Mouse (Mus musculus): Measurements from ENCODE around the gene Cggbp1. TPM values are rescaled to one million over a fixed set of nuclear protein-coding genes. Genes with fewer than 3 reads are reported as not detected.

The Cggbp1 gene
- polyA plus RNA-seq, 1 experiment from 2014 or later, result 73.4 TPM

GRCm38 (mm10) chr16:64889496-64889895, 37.7 kb downstream of the Cggbp1 start:
- Histone ChIP-seq H3K9me3 (replicated peaks; ENCODE audit: control insufficient read depth, low read length, poor library complexity, severe bottlenecking) (no peaks in the 10 kb centered on the region), H3K27ac (ENCODE audit: low read length) (no peak overlapping the region), H3K4me1 (ENCODE audit: control insufficient read depth, insufficient read depth, low read length) (no peaks in the 10 kb centered on the region), H3K27me3 (ENCODE audit: control insufficient read depth, insufficient read depth, low read depth, low read length) (no peaks in the 10 kb centered on the region), H3K36me3 (ENCODE audit: control insufficient read depth, insufficient read depth, low read length) (no peaks in the 10 kb centered on the region), H3K4me2 (ENCODE audit: low read length) (no peak overlapping the region), H3K4me3 (ENCODE audit: low read depth, low read length) (no peak overlapping the region), H3K9ac (ENCODE audit: low read depth, low read length) (no peak overlapping the region)
- no peak for ATAC-seq
- WGBS, result 93% methylated on average over 3 of the region's 3 CpGs

DNA sequence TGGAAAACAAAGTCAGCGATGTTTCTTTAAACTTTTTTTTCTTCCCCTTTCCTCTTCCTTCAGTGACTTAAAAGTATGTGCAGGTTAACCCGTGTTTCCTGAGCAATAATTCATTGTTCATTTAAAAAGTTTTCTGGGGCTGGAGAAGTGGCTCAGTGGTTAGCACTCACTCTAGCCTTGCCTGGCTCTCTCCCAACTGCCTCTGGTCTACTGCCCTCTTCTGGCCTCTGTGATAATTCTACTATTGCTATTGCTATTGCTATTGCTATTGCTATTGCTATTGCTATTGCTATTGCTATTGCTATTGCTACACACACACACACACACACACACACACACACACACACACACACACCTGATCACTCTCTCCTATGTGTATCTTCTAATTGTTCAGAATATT, 47.3 kb downstream of the Cggbp1 start:
- ATAC-seq, result no peak
- H3K27ac ChIP-seq (ENCODE audit: low read length), result no peak overlapping the region

GRCm38 (mm10) chr16:64903328-64903727, 51.5 kb downstream of the Cggbp1 start:
- 63% methylated on average over 2 of the region's 2 CpGs for WGBS
- no peaks in the 10 kb centered on the region for H3K4me1 ChIP-seq (ENCODE audit: control insufficient read depth, insufficient read depth, low read length)
- H3K9ac ChIP-seq (ENCODE audit: low read depth, low read length), result no peak overlapping the region
- H3K4me3 ChIP-seq (ENCODE audit: low read depth, low read length), result no peak overlapping the region
- no peaks in the 10 kb centered on the region for H3K9me3 ChIP-seq (replicated peaks; ENCODE audit: control insufficient read depth, low read length, poor library complexity, severe bottlenecking)
- no peaks in the 10 kb centered on the region for H3K27me3 ChIP-seq (ENCODE audit: control insufficient read depth, insufficient read depth, low read depth, low read length)
- H3K4me2 ChIP-seq (ENCODE audit: low read length), result no peak overlapping the region
- no peak for ATAC-seq
- no peaks in the 10 kb centered on the region for H3K36me3 ChIP-seq (ENCODE audit: control insufficient read depth, insufficient read depth, low read length)
- H3K27ac ChIP-seq (ENCODE audit: low read length), result no peak overlapping the region

More for the DNA sequence above, 47.3 kb downstream of the Cggbp1 start:
- H3K4me2 ChIP-seq (ENCODE audit: low read length), result no peak overlapping the region
- H3K4me3 ChIP-seq (ENCODE audit: low read depth, low read length), result no peak overlapping the region
- H3K27me3 ChIP-seq (ENCODE audit: control insufficient read depth, insufficient read depth, low read depth, low read length), result no peaks in the 10 kb centered on the region
- 85% methylated on average over 2 of the region's 2 CpGs for WGBS
- no peaks in the 10 kb centered on the region for H3K4me1 ChIP-seq (ENCODE audit: control insufficient read depth, insufficient read depth, low read length)
- H3K9ac ChIP-seq (ENCODE audit: low read depth, low read length), result no peak overlapping the region
- no peaks in the 10 kb centered on the region for H3K9me3 ChIP-seq (replicated peaks; ENCODE audit: control insufficient read depth, low read length, poor library complexity, severe bottlenecking)
- no peaks in the 10 kb centered on the region for H3K36me3 ChIP-seq (ENCODE audit: control insufficient read depth, insufficient read depth, low read length)

- no peak overlapping the region for H3K4me3 ChIP-seq (ENCODE audit: low read depth, low read length)
- no peaks in the 10 kb centered on the region for H3K36me3 ChIP-seq (ENCODE audit: control insufficient read depth, insufficient read depth, low read length)
- no peak overlapping the region for H3K9ac ChIP-seq (ENCODE audit: low read depth, low read length)
- WGBS, result 52% methylated on average over 3 of the region's 3 CpGs
- H3K4me1 ChIP-seq (ENCODE audit: control insufficient read depth, insufficient read depth, low read length), result no peaks in the 10 kb centered on the region
- no peak overlapping the region for H3K4me2 ChIP-seq (ENCODE audit: low read length)
- H3K9me3 ChIP-seq (replicated peaks; ENCODE audit: control insufficient read depth, low read length, poor library complexity, severe bottlenecking), result no peaks in the 10 kb centered on the region
- H3K27me3 ChIP-seq (ENCODE audit: control insufficient read depth, insufficient read depth, low read depth, low read length), result no peaks in the 10 kb centered on the region
- no peak for ATAC-seq
- H3K27ac ChIP-seq (ENCODE audit: low read length), result no peak overlapping the region
These were observed 55.3 kb downstream of the Cggbp1 start for GRCm38 (mm10) chr16:64907112-64907511.

GRCm38 (mm10) chr16:64908747-64909146, 57.0 kb downstream of the Cggbp1 start:
- no peaks in the 10 kb centered on the region for H3K4me1 ChIP-seq (ENCODE audit: control insufficient read depth, insufficient read depth, low read length)
- H3K4me3 ChIP-seq (ENCODE audit: low read depth, low read length), result no peak overlapping the region
- no peaks in the 10 kb centered on the region for H3K36me3 ChIP-seq (ENCODE audit: control insufficient read depth, insufficient read depth, low read length)
- no peaks in the 10 kb centered on the region for H3K27me3 ChIP-seq (ENCODE audit: control insufficient read depth, insufficient read depth, low read depth, low read length)
- no peak overlapping the region for H3K9ac ChIP-seq (ENCODE audit: low read depth, low read length)
- H3K4me2 ChIP-seq (ENCODE audit: low read length), result no peak overlapping the region
- no peaks in the 10 kb centered on the region for H3K9me3 ChIP-seq (replicated peaks; ENCODE audit: control insufficient read depth, low read length, poor library complexity, severe bottlenecking)
- ATAC-seq, result no peak
- no peak overlapping the region for H3K27ac ChIP-seq (ENCODE audit: low read length)
- 82% methylated on average over 10 of the region's 10 CpGs for WGBS

Other genes with a start within 250 kb of the Cggbp1 start
- gene Csnka2ip, start 249.6 kb upstream of the Cggbp1 start, polyA plus RNA-seq (2015; fragmentation: Nextera tagmentation; extraction: Ambion mirVana), result not detected in 2 replicates
- 18.6 TPM in 2 replicates for gene 4930453N24Rik, start 80.8 kb upstream of the Cggbp1 start, polyA plus RNA-seq (2015; fragmentation: Nextera tagmentation; extraction: Ambion mirVana)
- gene Zfp654, start 344 bp upstream of the Cggbp1 start, polyA plus RNA-seq (2015; fragmentation: Nextera tagmentation; extraction: Ambion mirVana), result 5.9 and 6.1 TPM in 2 replicates

All from midbrain, embryonic 16.5 days (tissue).